Mouse (Mus musculus): Measurements from ENCODE around the gene Lins1.

Lins1 gene

DNA sequence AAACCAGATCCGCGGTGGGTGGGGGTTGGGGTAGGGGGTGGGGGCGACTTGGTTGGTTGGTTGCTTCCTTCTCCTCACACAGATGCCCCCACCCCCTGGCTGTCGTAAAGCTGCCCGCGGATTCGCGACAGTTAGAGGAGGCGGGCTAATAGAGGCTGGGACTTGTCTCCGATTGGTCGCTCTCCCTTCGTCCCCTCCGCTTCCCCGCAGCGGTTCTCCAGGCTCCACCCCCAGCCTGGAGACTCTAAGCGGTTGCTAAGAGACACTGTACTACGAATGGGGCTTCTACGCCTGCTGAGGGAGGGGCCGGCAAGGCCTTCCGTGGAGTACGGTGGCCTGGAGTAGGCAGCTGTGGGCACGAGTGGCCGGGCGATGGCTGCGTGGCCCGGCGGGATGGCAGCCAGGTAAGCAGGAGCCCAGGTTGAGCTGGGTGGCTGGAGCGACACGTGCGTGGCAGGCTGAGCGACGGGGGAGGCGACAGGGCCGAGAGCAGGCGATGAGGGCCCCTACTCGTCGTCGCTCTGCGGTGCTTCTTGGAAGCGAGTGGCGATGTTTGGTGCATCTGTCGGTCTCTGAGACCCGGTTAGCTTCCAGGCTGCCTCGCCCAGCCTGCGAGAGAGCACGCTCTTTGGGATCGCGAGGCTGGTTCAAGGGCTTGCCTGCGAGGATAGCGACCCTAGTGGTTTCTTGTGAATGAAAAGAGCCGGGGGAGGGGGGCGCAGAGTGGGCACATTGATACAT lies at the start of gene Lins1:
TSS of gene Lins1 (plus strand) at position 270 of the 741 bp plus-strand sequence.
- peak; percentile 95 to 97 for DNase-seq

DNA sequence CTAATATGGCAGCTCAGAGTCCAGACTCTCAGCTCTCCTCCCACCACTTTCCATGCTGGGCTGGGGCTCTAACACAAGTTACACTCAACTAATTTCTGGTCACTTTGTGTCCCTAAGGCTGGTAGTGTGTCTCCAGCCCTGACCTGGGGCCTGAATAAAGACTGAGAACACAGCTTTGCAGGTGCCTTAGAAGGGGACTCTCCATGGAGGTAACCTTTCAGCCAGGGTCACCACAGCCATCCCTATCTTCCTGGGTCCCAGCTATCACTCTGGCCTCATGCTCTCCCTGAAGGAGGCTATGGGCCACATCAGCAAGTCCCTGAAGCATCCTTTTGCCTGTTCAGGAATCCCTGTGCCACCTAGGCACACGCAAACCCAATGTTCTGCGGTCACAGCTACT lies 44.0 kb upstream of the Lins1 start:
- no peak for DNase-seq

DNA sequence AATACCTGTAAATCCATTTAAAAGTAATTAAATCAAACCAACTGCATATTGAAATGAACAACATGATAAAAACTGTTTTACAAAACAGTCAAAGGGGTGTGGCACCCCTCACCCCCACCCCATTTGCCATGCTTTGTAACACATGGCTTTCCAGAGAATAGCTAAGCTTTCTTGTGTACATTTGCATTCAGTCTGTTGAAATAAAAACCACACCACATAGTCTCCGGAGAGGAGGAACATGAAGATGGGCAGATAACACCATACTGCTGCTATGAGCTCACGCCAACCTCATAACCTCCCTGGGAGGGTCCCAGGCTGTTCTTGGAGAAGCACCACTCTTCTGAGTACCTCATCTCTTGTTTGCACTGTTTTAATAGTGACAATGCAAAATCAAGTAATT lies 40.5 kb upstream of the Lins1 start:
- DNase-seq, result no peak

GRCm38 (mm10) chr7:66650883-66651282 lies 38.8 kb upstream of the Lins1 start:
- no peak for DNase-seq

DNA sequence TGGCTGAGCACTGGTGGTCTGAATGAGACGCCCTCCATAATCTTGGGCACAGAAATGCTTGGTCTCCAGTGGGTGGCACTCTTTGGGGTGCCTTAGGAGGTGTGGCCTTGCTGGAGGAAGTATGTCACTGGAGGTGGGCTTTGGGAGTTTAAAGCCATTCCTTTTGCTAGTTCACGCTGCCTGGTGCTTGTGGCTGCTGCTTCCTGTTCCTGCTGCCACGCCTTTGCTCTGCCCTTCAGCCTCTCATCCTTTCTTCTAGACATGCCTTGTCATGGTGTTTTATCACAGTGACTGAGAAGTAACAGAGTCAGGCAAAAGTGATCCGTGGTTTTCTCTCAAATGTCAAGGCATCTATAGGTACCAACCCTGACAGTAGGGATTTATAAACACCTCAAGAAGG lies 37.5 kb upstream of the Lins1 start:
- DNase-seq, result no peak

GRCm38 (mm10) chr7:66653596-66653995 lies 36.1 kb upstream of the Lins1 start:
- no peak for DNase-seq

DNA sequence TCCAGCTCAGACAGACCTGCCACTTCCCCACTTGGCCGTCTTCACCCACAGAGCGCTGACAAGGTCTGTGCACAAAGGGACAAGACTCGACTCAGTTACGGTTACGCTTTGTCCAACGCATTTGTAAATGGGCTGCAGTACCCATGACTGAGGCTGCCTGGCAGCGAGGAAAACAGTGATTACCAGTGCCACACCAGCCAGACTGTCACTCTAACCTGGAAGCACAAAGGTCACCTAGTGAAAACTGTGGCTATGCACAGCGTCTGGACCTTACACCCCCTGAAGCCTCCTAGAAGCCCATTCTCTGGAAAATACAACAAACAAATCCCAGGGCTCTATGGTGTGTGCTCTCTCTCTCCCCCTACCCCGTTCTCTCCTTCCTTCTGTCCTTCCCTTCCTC lies 34.2 kb upstream of the Lins1 start:
- no peak for DNase-seq

DNA sequence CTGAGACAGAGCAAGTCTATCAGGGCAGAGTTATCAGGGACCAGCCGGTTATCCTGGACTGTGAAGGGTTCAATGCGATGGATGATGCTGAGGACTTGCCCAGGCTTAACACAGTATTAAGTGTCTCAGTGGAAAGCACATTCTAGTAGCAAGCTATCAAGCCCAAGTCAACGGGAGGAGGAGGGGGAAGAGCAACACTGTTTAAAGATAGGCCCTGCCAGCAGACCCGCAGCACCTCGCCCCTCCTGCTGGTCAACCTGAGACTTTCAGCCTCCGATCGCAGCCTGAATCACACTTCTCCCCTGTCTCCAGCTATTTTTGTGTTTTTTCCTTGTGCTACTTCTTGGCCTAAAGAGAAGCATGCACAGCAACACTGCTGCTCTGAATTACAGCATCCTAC lies 29.4 kb upstream of the Lins1 start:
- no peak for DNase-seq

DNA sequence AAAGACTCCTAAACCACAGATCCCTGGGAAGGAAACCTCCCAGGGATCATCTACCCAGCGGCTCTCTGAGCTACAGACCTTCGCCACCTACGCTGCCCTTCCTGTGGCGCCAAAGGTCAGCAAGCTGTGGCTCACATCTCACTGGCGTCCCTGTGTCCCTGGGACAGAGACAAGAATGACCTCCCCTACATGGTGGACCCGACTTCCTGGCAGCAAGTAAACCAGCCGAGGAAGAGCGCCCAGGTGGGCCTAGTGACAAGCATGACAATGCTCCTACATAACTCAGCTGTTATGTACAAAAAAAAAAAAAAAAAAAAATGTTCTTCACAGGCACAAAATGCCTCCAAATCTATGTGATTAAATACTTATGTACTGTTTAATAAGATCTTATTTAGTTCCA lies 28.7 kb upstream of the Lins1 start:
- no peak for DNase-seq

- peak; percentile 79 to 81 for DNase-seq
Measured at GRCm38 (mm10) chr7:66661572-66661971, 28.1 kb upstream of the Lins1 start.

DNA sequence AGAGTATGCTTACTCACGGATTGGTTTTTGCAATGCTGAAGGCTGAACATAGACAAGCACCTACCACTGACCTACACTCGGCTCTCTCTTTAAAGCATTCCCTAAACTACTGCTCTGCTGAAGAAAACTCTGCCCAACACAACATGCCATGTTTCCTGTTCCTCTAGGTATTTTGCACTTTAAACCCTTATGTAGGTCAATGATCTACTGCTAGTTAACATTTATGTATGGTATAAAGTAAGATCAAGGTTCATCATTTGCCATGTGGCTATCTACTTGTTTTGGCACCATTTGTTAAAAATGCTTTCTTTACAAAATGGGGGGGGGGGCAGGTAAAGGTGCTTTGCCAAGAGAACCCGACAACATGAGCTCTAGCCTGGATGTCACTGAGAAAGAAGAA lies 26.1 kb upstream of the Lins1 start:
- DNase-seq, result no peak

DNA sequence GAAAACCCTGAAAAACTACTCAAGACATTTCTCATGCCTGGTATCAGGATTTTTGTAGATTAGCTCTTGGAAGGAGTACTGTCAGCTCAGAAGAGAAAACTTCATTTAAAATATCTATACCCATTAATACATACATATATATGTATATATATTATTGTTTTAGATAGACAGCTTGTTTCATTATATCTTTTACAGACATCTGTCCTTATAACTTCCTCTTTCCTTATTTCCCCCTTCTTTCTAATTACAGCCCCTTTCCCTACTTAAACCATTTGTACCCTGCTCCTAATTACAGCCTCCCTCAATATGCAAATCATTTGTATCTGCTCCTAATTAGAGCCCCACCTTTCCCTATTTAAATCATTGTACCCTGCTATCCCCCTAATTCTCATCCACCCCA lies 22.6 kb upstream of the Lins1 start:
- DNase-seq, result no peak

DNA sequence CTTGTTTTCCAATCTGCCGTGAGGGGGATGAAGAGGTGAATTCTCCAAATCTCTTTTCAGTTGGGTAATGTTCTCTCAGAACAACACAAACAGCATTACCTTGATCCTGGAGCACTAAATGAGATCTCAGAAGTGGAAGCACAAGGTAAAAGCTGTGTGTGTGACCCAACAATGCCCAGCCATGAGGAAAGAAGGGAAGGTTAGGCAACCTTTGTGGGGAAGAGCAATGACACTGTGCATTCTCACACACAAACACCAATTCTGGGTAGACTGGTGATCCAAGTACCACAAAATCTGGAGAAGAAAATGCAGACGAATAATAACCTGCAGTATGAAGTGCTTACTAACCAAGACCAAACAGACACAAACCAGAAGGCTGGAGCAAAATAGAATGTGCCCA lies 13.9 kb upstream of the Lins1 start:
- no peak for DNase-seq

- DNase-seq, result no peak
Measured at GRCm38 (mm10) chr7:66682119-66682863, 7.4 kb upstream of the Lins1 start.

GRCm38 (mm10) chr7:66688721-66689120 lies 968 bp upstream of the Lins1 start:
- DNase-seq, result peak in 1 of 2 experiments; percentile 1

- no peak for DNase-seq
Measured at GRCm38 (mm10) chr7:66689294-66689619, 432 bp upstream of the Lins1 start, which contains the start of gene Asb7. TSS of gene Asb7 (minus strand) at chr7:66689596.

DNA sequence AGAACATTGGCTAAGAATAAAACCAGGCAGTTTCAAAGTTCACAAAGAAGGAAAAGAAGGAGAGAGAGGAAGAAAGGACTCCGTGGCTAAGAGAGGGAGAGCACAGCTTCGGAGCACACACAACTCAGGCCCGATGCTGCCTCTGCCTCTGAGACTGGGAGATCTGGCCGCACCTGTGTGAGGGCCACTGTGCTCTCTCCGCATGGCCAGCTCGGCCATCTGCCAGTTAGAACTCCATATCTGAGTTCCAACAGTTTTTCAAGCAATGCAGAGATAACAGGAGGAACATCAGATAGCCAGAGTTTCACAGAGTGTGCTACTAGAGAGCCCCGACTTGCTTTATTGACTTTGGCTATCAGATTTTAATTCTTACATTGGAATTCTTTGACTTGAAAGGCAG lies 4.8 kb downstream of the Lins1 start:
- DNase-seq, result no peak

GRCm38 (mm10) chr7:66702721-66703120 lies 13.0 kb downstream of the Lins1 start:
- no peak for DNase-seq

DNA sequence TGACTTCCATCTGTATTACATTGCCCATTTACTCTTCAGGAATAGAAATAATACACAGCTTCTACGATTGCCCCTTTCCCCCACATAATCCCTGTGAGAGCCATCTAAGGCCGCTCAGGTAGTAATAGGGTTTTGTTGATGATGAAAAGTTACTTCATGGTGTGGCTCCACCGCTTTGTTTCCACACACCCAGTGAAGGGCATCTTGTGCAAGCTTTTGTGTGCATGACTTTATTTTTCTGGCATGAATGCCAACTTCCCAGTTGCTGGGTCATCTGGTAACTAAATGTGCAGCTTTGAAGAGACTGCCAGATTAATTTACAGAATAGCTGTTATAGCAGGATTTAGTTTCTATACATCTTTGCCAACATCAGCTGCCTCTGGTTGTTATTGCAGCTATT lies 14.9 kb downstream of the Lins1 start:
- no peak for DNase-seq

DNA sequence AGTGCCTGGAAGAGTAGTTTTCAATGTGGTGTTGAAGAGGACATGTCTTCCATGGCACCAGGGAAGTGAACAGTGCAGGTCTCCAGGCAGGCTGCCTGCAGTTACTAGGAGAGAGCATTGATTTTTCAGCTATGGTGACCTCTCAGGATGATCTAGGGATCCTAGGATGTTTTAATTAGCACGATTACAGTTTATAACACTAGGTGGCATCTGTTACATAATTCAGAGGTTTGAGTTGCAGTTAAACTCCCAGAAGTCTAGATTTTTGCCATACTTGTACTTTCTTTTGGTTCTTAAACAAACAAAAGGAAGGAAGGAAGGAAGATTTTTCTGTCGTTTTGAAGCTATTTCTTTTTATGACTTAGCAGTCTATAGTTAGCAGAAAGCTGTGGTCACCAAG lies 21.5 kb downstream of the Lins1 start:
- DNase-seq, result no peak

GRCm38 (mm10) chr7:66724514-66724913 lies 34.8 kb downstream of the Lins1 start:
- no peak for DNase-seq

DNA sequence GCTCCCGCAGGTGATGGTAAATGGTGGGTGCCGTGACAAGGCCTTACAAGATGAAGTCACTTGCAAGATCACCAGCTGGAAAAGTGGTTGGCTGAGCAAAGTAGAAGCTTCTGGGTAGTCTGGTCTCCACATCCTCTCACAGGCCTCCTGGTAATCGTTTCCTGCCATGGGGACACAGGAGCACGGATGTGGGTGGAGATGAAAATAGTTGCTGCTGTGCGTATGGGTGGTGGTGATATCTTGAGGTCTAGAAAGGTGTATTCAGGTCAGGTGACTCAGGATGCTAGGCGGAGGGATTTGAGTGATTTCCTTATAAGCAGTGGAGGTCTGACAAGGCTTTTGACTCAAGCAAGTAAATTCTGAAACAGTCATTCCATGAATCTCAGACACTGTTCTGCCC lies 35.3 kb downstream of the Lins1 start:
- DNase-seq, result no peak

DNA sequence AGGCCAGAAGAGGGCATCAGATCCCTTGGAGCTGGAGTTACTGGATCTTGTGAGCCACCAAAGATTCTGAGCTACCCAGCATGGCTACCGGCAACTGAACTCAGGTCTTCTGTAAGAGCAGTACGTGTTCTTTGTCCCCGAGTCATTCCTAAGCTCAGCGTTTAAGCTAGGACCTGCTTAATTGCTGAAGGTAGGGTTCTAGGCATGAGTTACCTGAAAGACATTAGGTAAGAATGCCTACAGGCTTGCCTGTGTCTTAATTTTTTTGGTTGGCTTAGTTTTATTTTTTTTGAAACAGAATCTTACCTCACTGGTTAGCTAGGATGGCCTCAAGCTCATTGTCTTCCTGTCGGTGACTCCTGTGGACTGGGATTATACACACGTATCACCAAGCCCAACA lies 38.4 kb downstream of the Lins1 start:
- DNase-seq, result no peak

DNA sequence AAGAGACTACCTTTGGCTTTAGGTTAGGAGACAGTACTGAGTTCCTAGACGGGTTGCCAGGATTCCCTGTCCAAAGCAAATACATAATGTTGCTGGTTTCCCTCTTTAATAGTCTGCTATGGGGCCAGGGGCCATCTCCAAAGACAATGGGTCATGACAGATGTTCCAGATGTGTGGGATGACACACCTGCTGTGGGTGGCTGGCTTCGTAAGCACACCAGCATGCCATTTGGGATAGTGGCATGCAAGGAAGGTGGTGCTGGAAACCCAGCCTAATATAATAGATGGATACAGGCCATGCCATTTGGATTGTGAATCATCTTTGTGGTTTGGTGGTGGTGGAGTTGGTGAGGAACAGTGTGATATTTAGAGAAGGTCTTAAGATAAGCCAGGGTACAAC lies 39.5 kb downstream of the Lins1 start:
- DNase-seq, result no peak

DNA sequence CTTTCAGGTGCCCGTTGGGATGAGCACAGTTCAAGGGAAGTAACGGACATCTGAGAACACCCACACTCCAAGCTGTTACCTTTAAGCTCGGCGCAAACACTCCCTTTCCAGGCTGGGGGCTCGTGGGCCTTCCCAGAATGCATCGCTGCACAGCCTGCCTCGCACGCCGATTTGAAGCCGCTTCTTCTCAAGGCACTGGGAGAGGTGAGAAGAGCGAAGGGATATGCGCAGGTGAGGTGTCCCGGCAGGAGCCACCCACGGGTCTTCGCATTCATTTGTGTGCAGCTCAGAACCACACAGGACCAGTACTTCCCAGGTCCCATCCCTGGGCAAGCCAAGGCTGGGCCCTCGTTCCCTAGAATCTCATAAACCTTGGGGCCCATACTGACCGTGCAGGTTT lies 43.7 kb downstream of the Lins1 start:
- DNase-seq, result no peak
